In the genomic region with DNA sequence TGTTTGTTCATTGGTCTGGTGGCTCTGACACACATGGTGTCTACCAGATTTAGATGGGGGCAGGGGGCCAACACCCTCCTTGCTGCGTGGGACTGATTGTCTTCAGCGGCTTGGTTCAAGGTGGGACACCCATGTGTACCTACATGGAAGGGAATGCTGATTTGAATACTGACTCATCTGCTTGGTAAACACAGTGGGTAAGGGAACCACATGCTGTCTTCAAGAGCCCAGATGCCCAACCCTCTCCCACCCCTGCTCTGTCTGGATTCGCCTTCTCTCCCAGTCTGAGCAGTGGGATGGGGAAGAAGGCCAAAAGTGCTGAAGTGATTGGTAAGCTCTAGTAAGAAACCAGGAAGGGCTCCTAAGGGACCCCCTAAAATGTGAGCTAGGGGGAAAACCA, we compare ENCODE assay signal across 17 mouse cellular contexts.
DNase-seq lines count a peak whose midpoint lies in the region; ATAC-seq and TF ChIP-seq lines count a peak whose summit lies in the region.
"Had no signal": no experiment of that assay in that cellular context is flagged by ENCODE, and none has a peak within 500 bp of the region (broad histone marks: within the 10 kb centered on the region; RNA-seq: fewer than 3 reads in every experiment).

No protein-coding gene starts in this region.

- no peaks in the 10 kb centered on the region for H3K9me3 ChIP-seq in limb, embryonic 15.5 days
- no peaks in the 10 kb centered on the region for H3K9me3 ChIP-seq in liver, embryonic 11.5 days (ENCODE audit: control insufficient read depth, low read length)
- H3K9me3 ChIP-seq: forebrain, embryonic 10.5 days; heart, embryonic 15.5 days; midbrain, embryonic 13.5 days had no signal

- TF ChIP-seq CTCF in heart, adult 2 months (IDR thresholded peaks at IDR 0.05), result no peak

- no peak overlapping the region for H3K27ac ChIP-seq in heart, adult 2 months
- peak overlapping the region; percentile 9; the same call in 1 of the 2 replicates for H3K27ac ChIP-seq in limb, embryonic 15.5 days
- H3K27ac ChIP-seq in liver, embryonic 11.5 days (ENCODE audit: low read depth, low read length), result no peak overlapping the region
- H3K27ac ChIP-seq: forebrain, embryonic 10.5 days; heart, embryonic 15.5 days; hindbrain, postnatal 0 days; liver, embryonic 14.5 days; midbrain, embryonic 13.5 days had no signal

- H3K9ac ChIP-seq in heart, adult 2 months (ENCODE audit: low read depth, low read length), result no peak overlapping the region
- H3K9ac ChIP-seq in limb, embryonic 15.5 days, result no peak overlapping the region
- no peak overlapping the region for H3K9ac ChIP-seq in liver, embryonic 11.5 days (ENCODE audit: low read depth, low read length)
- H3K9ac ChIP-seq: heart, embryonic 15.5 days; liver, embryonic 14.5 days; midbrain, embryonic 13.5 days had no signal

- WGBS in heart, adult 2 months, result 95% methylated on average over 3 of the region's 3 CpGs
- 78% methylated on average over 3 of the region's 3 CpGs for WGBS in limb, embryonic 15.5 days
- WGBS in liver, embryonic 11.5 days, result 84% methylated on average over 3 of the region's 3 CpGs

- intact Hi-C loops in heart, adult 2 months (cut with DNase I), result no loop called here

- no peak overlapping the region for H3K4me3 ChIP-seq in heart, adult 2 months
- no peak overlapping the region for H3K4me3 ChIP-seq in limb, embryonic 15.5 days
- H3K4me3 ChIP-seq in liver, embryonic 11.5 days (ENCODE audit: low read depth, low read length), result no peak overlapping the region
- H3K4me3 ChIP-seq: forebrain, embryonic 10.5 days; heart, embryonic 15.5 days; midbrain, embryonic 13.5 days had no signal

- H3K27me3 ChIP-seq in heart, adult 2 months (ENCODE audit: control insufficient read depth, insufficient read depth, low read length), result no peaks in the 10 kb centered on the region
- no peaks in the 10 kb centered on the region for H3K27me3 ChIP-seq in limb, embryonic 15.5 days
- H3K27me3 ChIP-seq in liver, embryonic 11.5 days (replicated peaks; ENCODE audit: control insufficient read depth, insufficient read depth, low read length), result no peaks in the 10 kb centered on the region
- H3K27me3 ChIP-seq: heart, embryonic 15.5 days; midbrain, embryonic 13.5 days had no signal

- no peak for TF ChIP-seq POLR2A in heart, adult 2 months (IDR thresholded peaks at IDR 0.05; ENCODE audit: insufficient read depth, low read depth, low read length)

- DNase-seq in heart, adult 11 months, result peak; percentile 87
- no peak for DNase-seq in heart, adult 2 months
- peak; percentile 13 for DNase-seq in right cerebral cortex, adult 18-20 months
- no peak for DNase-seq in right cerebral cortex, postnatal 4 days
- no peak for DNase-seq in liver, embryonic 11.5 days (ENCODE audit: low spot score)
- DNase-seq in left cerebral cortex, adult 11 months (ENCODE audit: low spot score), result no peak
- DNase-seq: adrenal gland, postnatal 25 days; cerebellum, adult 8-10 months; kidney, adult 9 months; kidney, postnatal 4 days; thymus, postnatal 14 days had no signal

- TF ChIP-seq EP300 in heart, adult 2 months (IDR thresholded peaks at IDR 0.05; ENCODE audit: insufficient read depth, low read depth, low read length), result no peak

- no peaks in the 10 kb centered on the region for H3K79me2 ChIP-seq in heart, adult 2 months (replicated peaks; ENCODE audit: control insufficient read depth, insufficient read depth, low read length)

- no peak overlapping the region for H3K4me2 ChIP-seq in limb, embryonic 15.5 days
- H3K4me2 ChIP-seq in liver, embryonic 11.5 days, result no peak overlapping the region
- H3K4me2 ChIP-seq: heart, embryonic 15.5 days; midbrain, embryonic 13.5 days had no signal

- peaks cover 6% of the 10 kb centered on the region for H3K4me1 ChIP-seq in heart, adult 2 months (ENCODE audit: control insufficient read depth, insufficient read depth, low read length)
- H3K4me1 ChIP-seq in limb, embryonic 15.5 days, result peaks cover 12% of the 10 kb centered on the region
- H3K4me1 ChIP-seq in liver, embryonic 11.5 days (replicated peaks; ENCODE audit: control insufficient read depth, insufficient read depth, low read length), result no peaks in the 10 kb centered on the region
- H3K4me1 ChIP-seq: forebrain, embryonic 10.5 days; midbrain, embryonic 13.5 days had no signal

- no peaks in the 10 kb centered on the region for H3K36me3 ChIP-seq in heart, adult 2 months (ENCODE audit: control insufficient read depth, insufficient read depth, low read length)
- no peaks in the 10 kb centered on the region for H3K36me3 ChIP-seq in limb, embryonic 15.5 days
- H3K36me3 ChIP-seq in liver, embryonic 11.5 days (ENCODE audit: control insufficient read depth, insufficient read depth, low read length), result no peaks in the 10 kb centered on the region
- H3K36me3 ChIP-seq: forebrain, embryonic 10.5 days; heart, embryonic 15.5 days; midbrain, embryonic 13.5 days had no signal

- ATAC-seq in limb, embryonic 15.5 days (ENCODE audit: insufficient number of reproducible peaks, low FRiP score, low TSS enrichment, low read depth), result 0 out of 2 replicates have a peak, but pooled peaks have one; percentile 49
- no peak for ATAC-seq in liver, embryonic 11.5 days (replicated peaks; ENCODE audit: low FRiP score)
- ATAC-seq: hindbrain, postnatal 0 days; midbrain, embryonic 13.5 days had no signal

Comparison
In these comparisons a context has a peak if more than half of its experiments do, and no peak if none do; other contexts are left out.
1. DNase-seq: peak in heart, adult 11 months (single experiment) and right cerebral cortex, adult 18-20 months (single experiment); none in heart, adult 2 months (0 of 2), right cerebral cortex, postnatal 4 days (single experiment), liver, embryonic 11.5 days (single experiment) and left cerebral cortex, adult 11 months (single experiment).